9 mouse cellular contexts compared by ENCODE assay signal in genomic region chr6:87839797-87840341, GRCm38 (mm10). TPM values are rescaled to one million over a fixed set of nuclear protein-coding genes. Genes with fewer than 3 reads are reported as not detected.
A peak's percentile ranks its signal among the peaks of the same experiment; 100 is the strongest.
DNase-seq lines count a peak whose midpoint lies in the region; ATAC-seq and TF ChIP-seq lines count a peak whose summit lies in the region.
"Had no signal": no experiment of that assay in that cellular context is flagged by ENCODE, and none has a peak within 500 bp of the region (broad histone marks: within the 10 kb centered on the region; RNA-seq: fewer than 3 reads in every experiment).

No protein-coding gene starts in this region.

- H3K9ac ChIP-seq in heart, embryonic 15.5 days, result no peak overlapping the region
- H3K9ac ChIP-seq in heart, adult 2 months (ENCODE audit: low read depth, low read length), result no peak overlapping the region
- no peak overlapping the region for H3K9ac ChIP-seq in midbrain, postnatal 0 days (replicated peaks; ENCODE audit: low read length, poor library complexity, severe bottlenecking)
- no peak overlapping the region for H3K9ac ChIP-seq in embryonic facial prominence, embryonic 15.5 days
- peak overlapping the region; percentile 81; the same call in 1 of the 2 replicates for H3K9ac ChIP-seq in liver, postnatal 0 days (replicated peaks)

- peak overlapping the region; percentile 85 for H3K4me2 ChIP-seq in heart, embryonic 15.5 days
- H3K4me2 ChIP-seq in midbrain, postnatal 0 days (ENCODE audit: low read depth, low read length, poor library complexity, severe bottlenecking), result no peak overlapping the region
- 0 out of 2 replicates have a peak overlapping the region, but pooled peaks have one; percentile 77 for H3K4me2 ChIP-seq in embryonic facial prominence, embryonic 15.5 days (replicated peaks)
- H3K4me2 ChIP-seq in liver, postnatal 0 days (ENCODE audit: low read depth, low read length), result peak overlapping the region; percentile 86

- intact Hi-C loops in heart, adult 2 months (cut with DNase I), result loop anchor here (2.0 kb wide), 1 partner anchor 49 kb away; no protein-coding TSS in a partner anchor

- H3K27ac ChIP-seq in heart, embryonic 15.5 days, result peak overlapping the region; percentile 97; the same call in 1 of the 2 replicates
- no peak overlapping the region for H3K27ac ChIP-seq in heart, adult 2 months
- no peak overlapping the region for H3K27ac ChIP-seq in midbrain, embryonic 10.5 days (replicated peaks)
- no peak overlapping the region for H3K27ac ChIP-seq in midbrain, postnatal 0 days (ENCODE audit: low read depth, low read length)
- no peak overlapping the region for H3K27ac ChIP-seq in embryonic facial prominence, embryonic 15.5 days (replicated peaks)
- peak overlapping the region; percentile 93 for H3K27ac ChIP-seq in liver, postnatal 0 days (ENCODE audit: low read depth)

- ATAC-seq in heart, embryonic 15.5 days (replicated peaks; ENCODE audit: insufficient number of reproducible peaks, insufficient read depth, low FRiP score, low read depth), result no peak
- ATAC-seq in midbrain, postnatal 0 days (ENCODE audit: low FRiP score), result no peak
- ATAC-seq in embryonic facial prominence, embryonic 15.5 days (ENCODE audit: insufficient number of reproducible peaks, low FRiP score, low TSS enrichment, low read depth), result no peak
- no peak for ATAC-seq in liver, postnatal 0 days

- TF ChIP-seq EP300 in heart, adult 2 months (IDR thresholded peaks at IDR 0.05; ENCODE audit: insufficient read depth, low read depth, low read length), result no peak
- no peak for TF ChIP-seq EP300 in liver, postnatal 0 days (IDR thresholded peaks at IDR 0.05; ENCODE audit: low read depth)

- 56% methylated on average over 11 of the region's 11 CpGs for WGBS in heart, embryonic 15.5 days
- 48% methylated on average over 11 of the region's 11 CpGs for WGBS in heart, adult 2 months
- WGBS in midbrain, embryonic 10.5 days, result 67% methylated on average over 11 of the region's 11 CpGs
- WGBS in midbrain, postnatal 0 days, result 65% methylated on average over 11 of the region's 11 CpGs
- WGBS in embryonic facial prominence, embryonic 15.5 days, result 54% methylated on average over 11 of the region's 11 CpGs
- 58% methylated on average over 11 of the region's 11 CpGs for WGBS in liver, postnatal 0 days (ENCODE audit: insufficient replicate concordance)

- no peaks in the 10 kb centered on the region for H3K27me3 ChIP-seq in heart, embryonic 15.5 days
- H3K27me3 ChIP-seq in heart, adult 2 months (ENCODE audit: control insufficient read depth, insufficient read depth, low read length), result no peaks in the 10 kb centered on the region
- H3K27me3 ChIP-seq in midbrain, embryonic 10.5 days (ENCODE audit: low read depth, poor library complexity, severe bottlenecking), result no peaks in the 10 kb centered on the region
- no peaks in the 10 kb centered on the region for H3K27me3 ChIP-seq in midbrain, postnatal 0 days (ENCODE audit: insufficient read depth, low read length)
- H3K27me3 ChIP-seq in embryonic facial prominence, embryonic 15.5 days, result no peaks in the 10 kb centered on the region
- H3K27me3 ChIP-seq in liver, postnatal 0 days (ENCODE audit: insufficient read depth, low read length), result no peaks in the 10 kb centered on the region

- H3K4me1 ChIP-seq in heart, embryonic 15.5 days (replicated peaks), result peaks cover 8% of the 10 kb centered on the region; the same call in 1 of the 2 replicates
- no peaks in the 10 kb centered on the region for H3K4me1 ChIP-seq in heart, adult 2 months (ENCODE audit: control insufficient read depth, insufficient read depth, low read length)
- H3K4me1 ChIP-seq in midbrain, embryonic 10.5 days, result peaks cover 23% of the 10 kb centered on the region
- peaks cover 6% of the 10 kb centered on the region; the same call in 1 of the 2 replicates for H3K4me1 ChIP-seq in midbrain, postnatal 0 days (ENCODE audit: insufficient read depth, low read length)
- H3K4me1 ChIP-seq in embryonic facial prominence, embryonic 15.5 days, result peaks cover 16% of the 10 kb centered on the region; the same call in 1 of the 2 replicates
- H3K4me1 ChIP-seq in liver, postnatal 0 days (ENCODE audit: insufficient read depth), result peaks cover 12% of the 10 kb centered on the region

- TF ChIP-seq CTCF in heart, adult 2 months (IDR thresholded peaks at IDR 0.05), result no peak
- no peak for TF ChIP-seq CTCF in midbrain, postnatal 0 days (IDR thresholded peaks at IDR 0.05)
- no peak for TF ChIP-seq CTCF in liver, postnatal 0 days (IDR thresholded peaks at IDR 0.05; ENCODE audit: low read depth)

- H3K36me3 ChIP-seq in heart, embryonic 15.5 days, result peaks cover 34% of the 10 kb centered on the region
- peaks cover 21% of the 10 kb centered on the region for H3K36me3 ChIP-seq in heart, adult 2 months (ENCODE audit: control insufficient read depth, insufficient read depth, low read length)
- H3K36me3 ChIP-seq in midbrain, embryonic 10.5 days, result peaks cover 57% of the 10 kb centered on the region
- peaks cover 19% of the 10 kb centered on the region for H3K36me3 ChIP-seq in midbrain, postnatal 0 days (ENCODE audit: insufficient read depth, low read length)
- peaks cover 38% of the 10 kb centered on the region for H3K36me3 ChIP-seq in embryonic facial prominence, embryonic 15.5 days
- peaks cover 38% of the 10 kb centered on the region for H3K36me3 ChIP-seq in liver, postnatal 0 days (replicated peaks; ENCODE audit: insufficient read depth, low read length)

- TF ChIP-seq POLR2A in heart, adult 2 months (IDR thresholded peaks at IDR 0.05; ENCODE audit: insufficient read depth, low read depth, low read length), result no peak

- no peak overlapping the region for H3K4me3 ChIP-seq in heart, embryonic 15.5 days
- H3K4me3 ChIP-seq in heart, adult 2 months, result no peak overlapping the region
- peak overlapping the region; percentile 78; the same call in 1 of the 2 replicates for H3K4me3 ChIP-seq in midbrain, embryonic 10.5 days
- H3K4me3 ChIP-seq in midbrain, postnatal 0 days (ENCODE audit: low read depth, low read length), result no peak overlapping the region
- no peak overlapping the region for H3K4me3 ChIP-seq in embryonic facial prominence, embryonic 15.5 days (replicated peaks)
- peak overlapping the region; percentile 80; the same call in 1 of the 2 replicates for H3K4me3 ChIP-seq in liver, postnatal 0 days (ENCODE audit: low read depth, low read length)

- H3K9me3 ChIP-seq in heart, embryonic 15.5 days (replicated peaks), result no peaks in the 10 kb centered on the region
- no peaks in the 10 kb centered on the region for H3K9me3 ChIP-seq in midbrain, embryonic 10.5 days (replicated peaks)
- no peaks in the 10 kb centered on the region for H3K9me3 ChIP-seq in midbrain, postnatal 0 days (ENCODE audit: low read length)
- no peaks in the 10 kb centered on the region for H3K9me3 ChIP-seq in embryonic facial prominence, embryonic 15.5 days (replicated peaks)
- no peaks in the 10 kb centered on the region for H3K9me3 ChIP-seq in liver, postnatal 0 days (ENCODE audit: low read length)

- DNase-seq in heart, adult 2 months, result no peak
- DNase-seq in midbrain, embryonic 10.5 days (ENCODE audit: low spot score), result no peak
- DNase-seq in midbrain, postnatal 0 days (ENCODE audit: low spot score), result no peak
- no peak for DNase-seq in liver, postnatal 0 days
- no peak for DNase-seq in MN1 (ENCODE audit: low spot score)
- no peak for DNase-seq in right cerebral cortex, postnatal 36 days (ENCODE audit: low spot score in 2 of 2)
- DNase-seq: spleen, adult 18-20 months had no signal

- 0 out of 2 replicates have a peak, but pooled peaks cover 1% of the 10 kb centered on the region for H3K79me2 ChIP-seq in heart, adult 2 months (replicated peaks; ENCODE audit: control insufficient read depth, insufficient read depth, low read length)

RNA-seq across cellular contexts. Expression of gene Isy1, which starts 1.3 kb away (rescaled TPM):
- polyA plus RNA-seq in heart, embryonic 15.5 days (2015; fragmentation: Nextera tagmentation; extraction: Ambion mirVana), result 22.9 and 23.5 TPM in 2 replicates
- 10 to 100 TPM; 22.3 to 22.8 TPM for total RNA-seq in heart, adult 2 months (2021)
- 7.3 and 15.1 TPM in 2 replicates for polyA plus RNA-seq in heart, adult 2 months (2012; rRNA removed)
- 62.4 and 69.1 TPM in 2 replicates for polyA plus RNA-seq in midbrain, embryonic 10.5 days (2016; fragmentation: Nextera tagmentation; extraction: Ambion mirVana)
- total RNA-seq in midbrain, postnatal 0 days (2014; rRNA removed), result 21.7 and 22.5 TPM in 2 replicates
- polyA plus RNA-seq in midbrain, postnatal 0 days (2015; fragmentation: Nextera tagmentation; extraction: Ambion mirVana), result 20.7 and 25.9 TPM in 2 replicates
- 45.8 and 48.7 TPM in 2 replicates for polyA plus RNA-seq in embryonic facial prominence, embryonic 15.5 days (2015; fragmentation: Nextera tagmentation; extraction: Ambion mirVana)
- 19.7 and 19.8 TPM in 2 replicates for polyA plus RNA-seq in liver, postnatal 0 days (2015; fragmentation: Nextera tagmentation; extraction: Ambion mirVana)

RNA-seq across cellular contexts. Expression of gene Gm45140, which starts 4.3 kb away (rescaled TPM):
- 2.2 TPM in 2 replicates for polyA plus RNA-seq in heart, embryonic 15.5 days (2015; fragmentation: Nextera tagmentation; extraction: Ambion mirVana)
- 1 to 10 TPM in 1 of 2 experiments, under 1 TPM in 1; 0.23 to 1.4 TPM for total RNA-seq in heart, adult 2 months (2021)
- 0.16 and 0.79 TPM in 2 replicates for polyA plus RNA-seq in heart, adult 2 months (2012; rRNA removed)
- 2.7 and 4.4 TPM in 2 replicates for polyA plus RNA-seq in midbrain, embryonic 10.5 days (2016; fragmentation: Nextera tagmentation; extraction: Ambion mirVana)
- total RNA-seq in midbrain, postnatal 0 days (2014; rRNA removed), result 5.4 TPM in 1 of 2 replicates, not detected in the other
- polyA plus RNA-seq in midbrain, postnatal 0 days (2015; fragmentation: Nextera tagmentation; extraction: Ambion mirVana), result 1.2 and 1.8 TPM in 2 replicates
- polyA plus RNA-seq in embryonic facial prominence, embryonic 15.5 days (2015; fragmentation: Nextera tagmentation; extraction: Ambion mirVana), result 3.4 and 5.9 TPM in 2 replicates
- polyA plus RNA-seq in liver, postnatal 0 days (2015; fragmentation: Nextera tagmentation; extraction: Ambion mirVana), result 2.8 and 3.2 TPM in 2 replicates

RNA-seq across cellular contexts. Expression of gene Cnbp, which starts 11.0 kb away (rescaled TPM):
- 661 and 702 TPM in 2 replicates for polyA plus RNA-seq in heart, embryonic 15.5 days (2015; fragmentation: Nextera tagmentation; extraction: Ambion mirVana)
- total RNA-seq in heart, adult 2 months (2021), result 100 to 1,000 TPM; 303 to 355 TPM
- 201 and 451 TPM in 2 replicates for polyA plus RNA-seq in heart, adult 2 months (2012; rRNA removed)
- polyA plus RNA-seq in midbrain, embryonic 10.5 days (2016; fragmentation: Nextera tagmentation; extraction: Ambion mirVana), result 1,252 and 1,396 TPM in 2 replicates
- total RNA-seq in midbrain, postnatal 0 days (2014; rRNA removed), result 178 and 197 TPM in 2 replicates
- 550 and 577 TPM in 2 replicates for polyA plus RNA-seq in midbrain, postnatal 0 days (2015; fragmentation: Nextera tagmentation; extraction: Ambion mirVana)
- 999 and 1,010 TPM in 2 replicates for polyA plus RNA-seq in embryonic facial prominence, embryonic 15.5 days (2015; fragmentation: Nextera tagmentation; extraction: Ambion mirVana)
- polyA plus RNA-seq in liver, postnatal 0 days (2015; fragmentation: Nextera tagmentation; extraction: Ambion mirVana), result 445 and 452 TPM in 2 replicates

RNA-seq across cellular contexts. Expression of gene Rab43, which starts 27.9 kb away (rescaled TPM):
- polyA plus RNA-seq in heart, embryonic 15.5 days (2015; fragmentation: Nextera tagmentation; extraction: Ambion mirVana), result 8.2 and 10.2 TPM in 2 replicates
- 10 to 100 TPM; 11.1 to 11.6 TPM for total RNA-seq in heart, adult 2 months (2021)
- 12.2 and 17.6 TPM in 2 replicates for polyA plus RNA-seq in heart, adult 2 months (2012; rRNA removed)
- polyA plus RNA-seq in midbrain, embryonic 10.5 days (2016; fragmentation: Nextera tagmentation; extraction: Ambion mirVana), result 5.8 and 8.4 TPM in 2 replicates
- 23.2 and 31.6 TPM in 2 replicates for total RNA-seq in midbrain, postnatal 0 days (2014; rRNA removed)
- polyA plus RNA-seq in midbrain, postnatal 0 days (2015; fragmentation: Nextera tagmentation; extraction: Ambion mirVana), result 7.7 and 9.9 TPM in 2 replicates
- polyA plus RNA-seq in embryonic facial prominence, embryonic 15.5 days (2015; fragmentation: Nextera tagmentation; extraction: Ambion mirVana), result 11.5 and 18.0 TPM in 2 replicates
- 44.4 and 45.4 TPM in 2 replicates for polyA plus RNA-seq in liver, postnatal 0 days (2015; fragmentation: Nextera tagmentation; extraction: Ambion mirVana)

RNA-seq across cellular contexts. Expression of gene Copg1, which starts 47.7 kb away (rescaled TPM):
- 94.7 and 129 TPM in 2 replicates for polyA plus RNA-seq in heart, embryonic 15.5 days (2015; fragmentation: Nextera tagmentation; extraction: Ambion mirVana)
- 10 to 100 TPM; 40.3 to 41.0 TPM for total RNA-seq in heart, adult 2 months (2021)
- 29.5 and 35.9 TPM in 2 replicates for polyA plus RNA-seq in heart, adult 2 months (2012; rRNA removed)
- polyA plus RNA-seq in midbrain, embryonic 10.5 days (2016; fragmentation: Nextera tagmentation; extraction: Ambion mirVana), result 150 and 157 TPM in 2 replicates
- 202 and 226 TPM in 2 replicates for total RNA-seq in midbrain, postnatal 0 days (2014; rRNA removed)
- 191 and 216 TPM in 2 replicates for polyA plus RNA-seq in midbrain, postnatal 0 days (2015; fragmentation: Nextera tagmentation; extraction: Ambion mirVana)
- polyA plus RNA-seq in embryonic facial prominence, embryonic 15.5 days (2015; fragmentation: Nextera tagmentation; extraction: Ambion mirVana), result 172 and 173 TPM in 2 replicates
- polyA plus RNA-seq in liver, postnatal 0 days (2015; fragmentation: Nextera tagmentation; extraction: Ambion mirVana), result 30.4 and 35.3 TPM in 2 replicates

Comparison
In these comparisons a context has a peak if more than half of its experiments do, and no peak if none do; other contexts are left out.
1. H3K27ac ChIP-seq: peak in heart, embryonic 15.5 days (single experiment) and liver, postnatal 0 days (single experiment); none in heart, adult 2 months (single experiment), midbrain, embryonic 10.5 days (single experiment), midbrain, postnatal 0 days (single experiment) and embryonic facial prominence, embryonic 15.5 days (single experiment).
2. H3K4me3 ChIP-seq: peak in midbrain, embryonic 10.5 days (single experiment) and liver, postnatal 0 days (single experiment); none in heart, embryonic 15.5 days (single experiment), heart, adult 2 months (single experiment), midbrain, postnatal 0 days (single experiment) and embryonic facial prominence, embryonic 15.5 days (single experiment).